Mouse (Mus musculus): ENCODE measurements around the gene Tmprss11f. TPM values are rescaled to one million over a fixed set of nuclear protein-coding genes. Genes with fewer than 3 reads are reported as not detected.
"Not testable (repeated sequence)": the region's sequence is repeated elsewhere in the genome, so short reads cannot be mapped to it uniquely, and the experiment has no call there.

Gene Tmprss11f
- polyA plus RNA-seq, 1 experiment from 2014 or later: 0.03 TPM

DNA sequence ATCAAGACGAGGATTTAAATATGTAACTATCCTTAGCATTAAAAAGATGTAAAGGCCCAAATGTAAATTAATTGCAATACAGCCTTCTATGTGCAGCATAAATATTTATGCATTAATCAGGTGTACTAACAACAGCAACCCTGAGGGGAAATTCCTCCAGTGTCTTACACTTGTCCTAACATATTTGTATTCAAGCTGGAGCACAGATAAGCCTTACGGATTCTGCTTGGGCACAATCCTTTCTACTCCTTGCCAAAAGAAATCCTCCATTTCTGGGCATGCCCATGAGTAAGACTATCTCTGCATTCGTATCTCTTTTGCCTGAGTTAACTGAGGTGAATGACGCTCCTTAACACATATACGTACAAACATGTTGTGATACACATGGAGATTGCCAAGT is 49.6 kb downstream of the Tmprss11f start:
- no peak overlapping the region for H3K27ac ChIP-seq
- H3K4me3 ChIP-seq (replicated peaks; ENCODE audit: low read depth, low read length): no peak overlapping the region
- TF ChIP-seq CTCF (IDR thresholded peaks at IDR 0.05; ENCODE audit: low read depth): no peak
- no peak for ATAC-seq (replicated peaks; ENCODE audit: low FRiP score, low read depth)
- H3K36me3 ChIP-seq (ENCODE audit: insufficient read depth, low read length): no peaks in the 10 kb centered on the region
- no peak overlapping the region for H3K4me2 ChIP-seq (ENCODE audit: low read length)
- H3K4me1 ChIP-seq (replicated peaks; ENCODE audit: insufficient read depth, low read length): no peaks in the 10 kb centered on the region
- H3K27me3 ChIP-seq (ENCODE audit: insufficient read depth, low read length): no peaks in the 10 kb centered on the region
- no peaks in the 10 kb centered on the region for H3K9me3 ChIP-seq (replicated peaks; ENCODE audit: low read length)
- DNase-seq (ENCODE audit: low spot score): no peak
- 87% methylated on average over 5 of the region's 5 CpGs for WGBS
- H3K9ac ChIP-seq (ENCODE audit: low read depth, low read length): no peak overlapping the region

GRCm38 (mm10) chr5:86581998-86582397 is 50.2 kb downstream of the Tmprss11f start:
- DNase-seq (ENCODE audit: low spot score) (no peak), ATAC-seq (replicated peaks; ENCODE audit: low FRiP score, low read depth) (no peak)
- H3K9me3 ChIP-seq (replicated peaks; ENCODE audit: low read length): no peaks in the 10 kb centered on the region
- 71% methylated on average over 5 of the region's 5 CpGs for WGBS
- no peaks in the 10 kb centered on the region for H3K4me1 ChIP-seq (replicated peaks; ENCODE audit: insufficient read depth, low read length)
- no peak overlapping the region for H3K9ac ChIP-seq (ENCODE audit: low read depth, low read length)
- no peak overlapping the region for H3K4me2 ChIP-seq (ENCODE audit: low read length)
- no peaks in the 10 kb centered on the region for H3K36me3 ChIP-seq (ENCODE audit: insufficient read depth, low read length)
- H3K4me3 ChIP-seq (replicated peaks; ENCODE audit: low read depth, low read length): no peak overlapping the region
- TF ChIP-seq CTCF (IDR thresholded peaks at IDR 0.05; ENCODE audit: low read depth): no peak
- H3K27me3 ChIP-seq (ENCODE audit: insufficient read depth, low read length): no peaks in the 10 kb centered on the region
- no peak overlapping the region for H3K27ac ChIP-seq

DNA sequence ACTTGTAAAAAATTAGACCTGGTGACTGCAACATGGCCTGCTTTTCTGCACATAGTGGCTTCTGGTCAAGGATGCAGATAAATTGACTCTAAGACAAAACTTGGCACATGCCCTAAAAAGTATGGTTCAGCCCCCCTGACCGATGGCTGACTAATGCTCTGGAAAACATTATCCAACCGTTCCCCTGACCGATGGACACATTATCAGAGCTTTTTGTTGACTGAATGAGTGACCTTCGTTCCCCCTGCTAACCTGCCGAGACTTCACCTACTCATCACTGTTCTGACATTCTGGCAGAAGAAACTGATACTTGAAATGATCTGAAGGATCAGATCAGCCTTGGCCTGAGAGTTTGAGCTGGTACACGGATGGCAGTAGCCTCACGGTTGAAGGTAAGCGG is 53.5 kb downstream of the Tmprss11f start:
- H3K4me2 ChIP-seq (ENCODE audit: low read length); H3K27me3 ChIP-seq (ENCODE audit: insufficient read depth, low read length); ATAC-seq (replicated peaks; ENCODE audit: low FRiP score, low read depth); H3K9me3 ChIP-seq (replicated peaks; ENCODE audit: low read length); DNase-seq (ENCODE audit: low spot score); H3K4me1 ChIP-seq (replicated peaks; ENCODE audit: insufficient read depth, low read length); H3K9ac ChIP-seq (ENCODE audit: low read depth, low read length); H3K4me3 ChIP-seq (replicated peaks; ENCODE audit: low read depth, low read length); H3K27ac ChIP-seq; H3K36me3 ChIP-seq (ENCODE audit: insufficient read depth, low read length): not testable (repeated sequence)
- 83% methylated on average over 8 of the region's 8 CpGs for WGBS

- Histone ChIP-seq H3K4me3 (replicated peaks; ENCODE audit: low read depth, low read length) (no peak overlapping the region), H3K36me3 (ENCODE audit: insufficient read depth, low read length) (no peaks in the 10 kb centered on the region), H3K9ac (ENCODE audit: low read depth, low read length) (no peak overlapping the region), H3K4me1 (replicated peaks; ENCODE audit: insufficient read depth, low read length) (no peaks in the 10 kb centered on the region), H3K27me3 (ENCODE audit: insufficient read depth, low read length) (no peaks in the 10 kb centered on the region), H3K27ac (no peak overlapping the region), H3K4me2 (ENCODE audit: low read length) (no peak overlapping the region), H3K9me3 (replicated peaks; ENCODE audit: low read length) (no peaks in the 10 kb centered on the region)
- DNase-seq (ENCODE audit: low spot score) (no peak), ATAC-seq (replicated peaks; ENCODE audit: low FRiP score, low read depth) (no peak)
- no peak for TF ChIP-seq CTCF (IDR thresholded peaks at IDR 0.05; ENCODE audit: low read depth)
- 83% methylated on average over 2 of the region's 2 CpGs for WGBS
Observed at GRCm38 (mm10) chr5:86546693-86547092, 85.5 kb downstream of the Tmprss11f start.

- WGBS: 72% methylated on average over 3 of the region's 3 CpGs
Observed at GRCm38 (mm10) chr5:86540601-86541000, 91.6 kb downstream of the Tmprss11f start.

GRCm38 (mm10) chr5:86528725-86529124 is 103.5 kb downstream of the Tmprss11f start:
- DNase-seq (ENCODE audit: low spot score) (no peak), ATAC-seq (replicated peaks; ENCODE audit: low FRiP score, low read depth) (no peak)
- no peak for TF ChIP-seq CTCF (IDR thresholded peaks at IDR 0.05; ENCODE audit: low read depth)
- Histone ChIP-seq H3K9ac (ENCODE audit: low read depth, low read length) (no peak overlapping the region), H3K36me3 (ENCODE audit: insufficient read depth, low read length) (no peaks in the 10 kb centered on the region), H3K27ac (no peak overlapping the region), H3K9me3 (replicated peaks; ENCODE audit: low read length) (no peaks in the 10 kb centered on the region), H3K4me2 (ENCODE audit: low read length) (no peak overlapping the region), H3K4me1 (replicated peaks; ENCODE audit: insufficient read depth, low read length) (no peaks in the 10 kb centered on the region), H3K4me3 (replicated peaks; ENCODE audit: low read depth, low read length) (no peak overlapping the region), H3K27me3 (ENCODE audit: insufficient read depth, low read length) (no peaks in the 10 kb centered on the region)
- WGBS: 59% methylated on average over 2 of the region's 2 CpGs

More at GRCm38 (mm10) chr5:86540601-86541000, 91.6 kb downstream of the Tmprss11f start:
- H3K4me2 ChIP-seq (ENCODE audit: low read length): no peak overlapping the region
- no peaks in the 10 kb centered on the region for H3K4me1 ChIP-seq (replicated peaks; ENCODE audit: insufficient read depth, low read length)
- no peak for TF ChIP-seq CTCF (IDR thresholded peaks at IDR 0.05; ENCODE audit: low read depth)
- no peak overlapping the region for H3K9ac ChIP-seq (ENCODE audit: low read depth, low read length)
- ATAC-seq (replicated peaks; ENCODE audit: low FRiP score, low read depth) (no peak), DNase-seq (ENCODE audit: low spot score) (no peak)
- H3K36me3 ChIP-seq (ENCODE audit: insufficient read depth, low read length): no peaks in the 10 kb centered on the region
- H3K27ac ChIP-seq: no peak overlapping the region
- H3K9me3 ChIP-seq (replicated peaks; ENCODE audit: low read length): no peaks in the 10 kb centered on the region
- H3K27me3 ChIP-seq (ENCODE audit: insufficient read depth, low read length): no peaks in the 10 kb centered on the region
- no peak overlapping the region for H3K4me3 ChIP-seq (replicated peaks; ENCODE audit: low read depth, low read length)

DNA sequence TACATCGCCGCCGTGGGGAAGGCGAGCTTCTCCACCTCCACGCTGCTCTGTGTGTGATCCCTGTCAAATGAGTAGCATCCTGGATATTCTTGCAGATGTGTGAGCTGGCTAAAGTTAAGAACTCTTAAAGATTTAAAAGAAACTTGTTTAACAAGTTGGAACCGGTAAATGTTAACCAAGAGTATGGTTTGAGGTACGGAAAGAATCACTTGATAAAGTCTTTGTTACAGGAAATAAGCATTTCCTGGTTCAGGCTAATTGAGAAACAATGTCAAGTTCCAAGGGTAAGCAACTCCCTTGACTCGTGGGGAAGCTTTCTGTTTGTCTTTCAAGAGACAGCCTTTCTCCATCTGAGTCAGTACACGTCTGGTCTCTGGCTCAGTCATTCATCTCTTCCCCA is 113.7 kb downstream of the Tmprss11f start, which contains the start of gene Tmprss11g:
TSS of gene Tmprss11g (minus strand) at position 101 of the 400 bp plus-strand sequence.
- no peak for DNase-seq (ENCODE audit: low spot score)
- Histone ChIP-seq H3K4me2 (ENCODE audit: low read length) (no peak within 1 kb of the TSS), H3K27me3 (ENCODE audit: insufficient read depth, low read length) (no peaks in the 10 kb centered on the region), H3K36me3 (ENCODE audit: insufficient read depth, low read length) (no peaks in the 10 kb centered on the region), H3K9me3 (replicated peaks; ENCODE audit: low read length) (no peaks in the 10 kb centered on the region), H3K4me3 (replicated peaks; ENCODE audit: low read depth, low read length) (no peak within 1 kb of the TSS), H3K9ac (ENCODE audit: low read depth, low read length) (no peak within 1 kb of the TSS), H3K4me1 (replicated peaks; ENCODE audit: insufficient read depth, low read length) (no peaks in the 10 kb centered on the region), H3K27ac (no peak within 1 kb of the TSS)
- 69% methylated on average over 9 of the region's 9 CpGs for WGBS
- ATAC-seq (replicated peaks; ENCODE audit: low FRiP score, low read depth): no peak
- TF ChIP-seq CTCF (IDR thresholded peaks at IDR 0.05; ENCODE audit: low read depth): no peak
